Mouse (Mus musculus) thymus, postnatal 14 days (tissue): ENCODE measurements around the gene Ccdc105.

Experiments used
- DNase-seq: peaks from one replicate; pipeline ENCODE4 v3.0.0; 2021

Ccdc105 gene

DNA sequence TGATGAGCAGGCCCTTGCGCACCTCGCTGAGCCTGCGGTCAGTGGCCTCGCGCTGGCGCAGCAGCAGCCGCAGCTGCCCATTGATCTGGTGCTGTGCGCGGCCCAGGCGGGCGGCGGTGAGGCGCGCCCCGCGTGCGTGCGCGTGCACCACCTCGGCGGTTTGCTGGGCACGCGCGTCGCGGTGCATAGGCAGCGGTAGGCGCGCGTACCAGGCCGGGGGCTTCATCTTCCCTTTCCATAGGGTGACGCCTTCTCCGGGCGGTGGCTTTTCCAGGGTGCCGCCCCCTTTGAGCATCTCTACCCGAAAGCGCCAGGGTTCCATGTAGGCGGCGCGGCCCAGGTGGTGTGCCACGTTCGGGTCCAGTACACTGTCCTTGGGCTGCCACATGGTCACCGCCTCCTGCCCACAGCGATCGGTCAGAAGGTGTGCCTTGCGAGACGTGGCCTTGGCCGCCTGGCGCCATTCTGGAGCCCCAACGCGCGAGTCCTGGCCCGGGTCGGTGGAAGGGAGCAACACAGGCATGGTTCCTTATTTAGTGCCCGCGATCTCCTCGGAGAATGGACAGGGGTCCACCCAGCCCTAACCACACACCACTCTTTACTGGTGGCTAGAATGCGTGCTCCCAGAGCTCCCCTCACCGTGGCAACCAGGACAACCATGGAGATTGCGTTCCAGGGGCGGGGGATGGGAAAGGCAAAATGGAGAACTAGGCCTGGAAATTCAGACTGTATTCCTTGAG is at the start of gene Ccdc105:
Gene Ccdc105, minus strand, starts transcription at position 614 of the 740 bp plus-strand sequence.
- no peak for DNase-seq

DNA sequence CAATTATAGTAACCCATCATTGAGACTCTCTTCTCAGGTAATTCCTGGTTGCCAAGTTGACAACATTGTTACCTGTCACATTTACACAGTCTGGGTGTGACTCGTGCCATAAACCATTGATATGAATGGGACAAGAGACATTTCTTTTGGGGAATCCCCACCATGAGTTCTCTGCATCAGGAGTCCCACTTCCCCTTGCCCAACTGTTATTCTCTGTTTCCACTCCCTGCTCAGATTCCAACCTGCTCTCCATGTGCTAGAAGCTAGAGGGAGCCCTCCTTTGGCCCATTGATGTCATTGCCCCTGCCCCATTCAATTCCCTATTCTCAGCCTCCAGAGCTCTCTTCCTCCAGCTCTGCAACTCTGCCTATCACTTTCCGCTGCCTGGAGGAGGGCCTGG is 48.6 kb upstream of the Ccdc105 start:
- no peak for DNase-seq

DNA sequence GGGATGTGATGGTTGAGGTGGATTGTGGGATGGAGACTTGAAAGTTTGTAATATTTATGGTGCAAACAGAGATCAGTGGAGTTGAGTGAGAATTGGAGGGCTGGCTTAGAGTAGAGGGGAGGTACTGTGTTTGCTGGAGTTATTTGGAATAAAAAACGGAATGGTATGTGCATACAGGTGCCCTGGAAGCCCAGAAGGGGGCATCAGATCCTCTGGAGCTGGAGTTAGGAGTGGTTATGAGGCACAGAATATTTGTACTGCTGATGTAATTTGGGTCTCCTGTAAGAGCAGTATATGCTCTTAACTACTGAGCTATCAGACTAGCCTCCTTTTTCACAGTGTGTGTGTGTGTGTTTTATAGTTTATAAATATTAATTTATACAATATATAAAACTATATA is 37.7 kb upstream of the Ccdc105 start:
- DNase-seq, result no peak

DNA sequence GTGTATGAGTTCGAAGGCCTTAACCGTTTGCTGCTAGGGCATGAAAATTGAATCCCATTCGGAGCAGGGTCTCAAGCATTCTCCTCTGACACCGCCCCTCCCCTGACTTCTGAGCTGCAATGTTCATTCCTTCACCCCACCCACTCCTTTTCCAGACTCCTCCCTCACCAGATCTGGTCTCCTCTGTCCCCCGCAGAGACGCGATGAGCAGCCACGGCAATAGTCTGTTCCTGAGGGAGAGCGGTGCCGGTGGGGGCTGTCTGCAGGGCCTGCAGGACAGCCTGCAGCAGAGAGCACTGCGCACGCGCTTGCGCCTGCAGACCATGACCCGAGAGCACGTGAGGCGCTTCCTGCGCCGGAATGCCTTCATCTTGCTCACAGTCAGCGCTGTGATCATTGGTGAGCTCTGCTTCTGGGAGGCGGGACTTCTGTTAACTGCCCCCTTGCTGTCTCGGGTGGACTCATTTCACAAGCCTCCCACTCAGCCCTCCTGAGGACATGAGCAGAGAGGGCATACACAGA is 34.8 kb upstream of the Ccdc105 start:
- DNase-seq, result peak; percentile 5

DNA sequence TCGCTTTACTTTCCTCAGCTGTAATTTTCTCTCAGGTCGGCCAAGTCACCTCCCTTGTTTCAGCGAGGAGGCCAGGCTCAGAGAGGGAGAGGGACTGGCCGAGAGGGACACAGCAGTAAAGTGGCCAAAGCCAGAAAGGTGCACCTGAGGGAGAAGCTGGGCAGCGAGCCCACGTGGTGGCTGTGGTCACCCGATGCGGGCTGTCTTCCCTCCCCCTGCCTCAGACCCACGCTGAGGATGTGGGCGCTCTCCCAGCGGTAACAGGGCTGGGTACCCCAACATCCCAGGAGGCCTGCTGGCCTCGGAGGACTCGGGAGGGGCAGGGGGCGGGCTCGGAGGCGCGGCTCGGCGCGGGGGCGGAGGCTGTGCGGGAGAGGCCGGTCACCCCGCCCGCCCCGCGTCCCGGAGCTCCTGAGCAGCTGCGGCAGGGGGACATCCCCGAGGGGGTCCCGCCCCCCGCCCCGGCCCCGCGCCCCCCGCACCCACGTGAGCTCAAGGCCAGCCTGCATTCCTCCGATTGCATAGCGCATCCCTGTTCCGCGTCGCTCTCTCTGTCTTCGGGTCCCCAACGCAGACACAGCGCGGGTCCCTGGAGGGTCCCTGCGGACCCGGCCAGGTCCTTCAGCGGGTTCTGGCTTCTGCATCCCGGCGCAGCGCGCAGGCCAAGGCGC is 27.3 kb upstream of the Ccdc105 start, which contains the start of gene Slc1a6:
Gene Slc1a6, plus strand, starts transcription at position 516 of the 671 bp plus-strand sequence.
- DNase-seq, result no peak

DNA sequence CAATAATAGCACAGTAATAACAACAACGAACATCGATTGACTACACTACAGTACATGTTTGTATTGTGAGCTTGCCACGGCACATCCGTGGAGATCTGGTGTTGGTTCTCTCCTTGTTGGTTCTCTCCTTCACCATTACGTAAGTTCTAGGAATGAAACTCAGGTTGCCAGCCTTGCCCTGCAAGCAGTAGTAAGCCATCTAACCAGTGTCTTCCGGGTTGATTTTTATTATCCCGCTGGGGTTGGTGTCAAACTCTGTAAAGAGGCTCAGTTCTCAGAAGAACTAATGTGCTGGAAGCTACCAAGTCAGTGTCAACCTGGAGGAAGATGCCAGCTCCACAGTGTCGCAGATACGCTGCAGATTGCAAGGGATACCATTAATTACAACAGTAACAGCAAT is 26.7 kb upstream of the Ccdc105 start:
- no peak for DNase-seq

DNA sequence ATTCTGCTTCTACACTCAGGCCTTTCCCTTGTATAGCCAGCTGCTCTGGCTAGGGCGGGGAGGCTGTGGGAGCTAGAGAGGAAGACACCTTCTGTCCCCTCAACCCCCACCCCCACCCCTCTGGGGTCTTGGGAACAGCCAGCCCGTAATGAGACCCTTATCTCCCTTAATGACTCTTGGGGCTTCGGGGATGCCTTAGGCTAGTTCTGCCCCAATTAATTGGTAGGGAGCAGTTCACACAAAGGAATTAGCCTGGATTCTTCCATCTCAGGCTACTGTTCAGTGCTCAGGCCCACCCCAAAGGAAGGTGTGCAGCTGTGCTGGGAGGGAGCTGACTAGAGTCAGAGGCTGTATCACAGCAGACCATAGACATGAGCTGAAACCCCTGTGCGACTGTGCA is 23.0 kb upstream of the Ccdc105 start:
- no peak for DNase-seq

DNA sequence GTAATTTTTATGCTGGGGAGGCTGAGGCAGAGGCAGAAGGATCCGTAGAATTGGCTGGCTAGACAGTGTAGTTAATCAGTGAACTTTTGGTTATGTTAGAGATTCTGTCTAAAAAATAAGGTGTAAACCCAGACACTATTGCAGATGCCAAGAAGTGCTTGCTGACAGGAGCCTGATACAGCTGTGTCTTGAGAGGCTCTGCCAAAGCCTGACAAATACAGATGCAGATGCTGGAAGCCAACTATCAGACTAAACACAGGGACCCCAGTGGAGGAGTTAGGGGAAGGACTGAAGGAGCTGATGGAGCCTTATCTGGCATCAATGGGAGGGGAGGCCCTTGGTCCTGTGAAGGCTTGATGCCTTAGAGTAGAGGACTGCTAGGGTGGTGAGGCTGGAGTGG is 12.7 kb upstream of the Ccdc105 start:
- no peak for DNase-seq

DNA sequence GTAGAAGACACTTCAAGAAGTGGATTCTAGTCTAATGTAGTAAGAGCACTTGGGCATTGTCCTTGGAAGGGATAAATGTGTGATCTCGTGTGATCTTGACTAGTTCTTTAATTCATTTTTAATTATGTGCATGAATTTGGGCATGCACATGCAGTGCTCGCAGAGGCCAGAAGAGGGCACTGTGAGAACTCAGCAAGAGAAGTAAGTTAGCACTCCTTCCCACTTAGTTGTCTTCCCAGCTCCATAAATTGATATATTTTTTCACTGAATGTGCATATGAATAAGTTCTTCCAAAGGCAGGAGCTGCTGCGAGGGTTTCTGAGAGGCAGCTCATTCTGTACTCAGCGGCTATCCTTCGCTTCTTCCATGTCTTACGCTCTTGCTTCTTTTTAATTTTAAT is 3.2 kb upstream of the Ccdc105 start:
- DNase-seq, result peak; percentile 45

DNA sequence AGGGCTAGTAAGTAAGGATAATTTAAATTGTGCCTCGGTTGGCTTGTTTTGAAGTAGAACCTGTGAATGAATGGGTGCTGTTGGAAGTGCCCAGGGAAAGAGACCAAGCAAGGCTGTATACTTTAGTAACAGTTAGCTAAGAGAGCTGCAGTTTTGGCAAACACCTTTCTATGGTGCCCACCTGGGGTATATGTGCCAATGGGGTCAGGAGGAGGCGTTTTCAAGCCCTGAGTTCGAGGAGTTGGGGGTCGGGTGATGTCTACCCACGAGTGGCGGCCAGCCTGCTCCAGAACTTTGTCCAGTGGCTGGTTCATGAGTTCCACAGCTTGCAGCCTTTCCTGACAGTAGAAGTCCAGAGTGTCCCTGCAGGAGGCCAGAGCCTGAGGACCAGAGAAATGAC is 3.9 kb downstream of the Ccdc105 start:
- no peak for DNase-seq

DNA sequence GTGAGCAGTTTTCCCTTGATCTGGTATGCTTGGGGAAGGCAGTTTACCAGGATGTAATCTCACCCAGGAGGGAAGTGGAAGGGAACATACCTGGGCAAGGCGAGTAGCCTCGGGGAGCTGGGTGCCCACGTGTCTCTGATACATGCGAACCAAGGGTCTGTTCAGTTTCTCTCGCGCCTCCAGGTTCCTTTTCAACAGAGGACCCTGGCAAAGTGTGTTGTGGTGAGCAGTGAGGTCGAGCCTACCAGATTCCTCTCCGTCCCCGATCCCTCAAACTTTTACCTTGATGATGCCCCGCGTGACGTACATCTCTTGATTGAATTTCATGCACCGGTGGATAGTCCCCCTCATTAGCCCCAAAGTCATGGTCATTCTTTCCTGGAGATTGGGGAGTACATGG is 4.7 kb downstream of the Ccdc105 start:
- no peak for DNase-seq

DNA sequence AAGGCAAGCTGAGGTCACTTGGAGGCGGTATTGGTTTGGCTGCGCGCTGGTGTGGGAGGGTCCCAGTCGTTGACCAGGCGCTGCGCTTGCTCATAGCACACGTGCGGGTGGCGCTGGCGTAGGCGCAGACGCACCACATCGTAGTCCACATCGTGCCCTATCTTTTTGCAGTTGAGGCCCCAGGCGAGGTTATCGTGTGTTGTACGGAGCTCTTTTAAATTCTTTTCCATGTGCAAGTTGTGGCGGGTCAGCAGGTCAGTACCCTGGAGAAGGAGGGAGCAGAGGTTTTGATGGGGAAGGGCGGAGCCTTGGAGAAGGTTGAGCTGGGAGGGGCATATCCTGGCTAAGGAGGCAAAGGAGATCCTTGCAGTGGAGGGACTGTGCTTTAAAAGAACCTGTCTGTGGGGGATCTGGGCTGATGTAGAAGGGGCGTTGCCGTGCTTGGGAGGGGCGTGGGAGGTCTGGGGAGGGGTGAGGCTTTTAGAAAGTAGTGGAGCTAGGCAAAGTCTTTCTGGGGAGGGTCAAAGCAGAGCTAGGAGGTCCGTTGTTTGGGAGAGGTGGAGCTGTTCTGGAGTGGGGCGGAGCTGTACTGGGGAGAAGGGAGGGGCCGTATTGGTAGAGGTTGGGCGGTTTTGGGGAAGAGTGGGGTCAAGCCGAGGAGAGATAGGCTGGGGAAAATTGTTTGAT is 5.7 kb downstream of the Ccdc105 start:
- no peak for DNase-seq

DNA sequence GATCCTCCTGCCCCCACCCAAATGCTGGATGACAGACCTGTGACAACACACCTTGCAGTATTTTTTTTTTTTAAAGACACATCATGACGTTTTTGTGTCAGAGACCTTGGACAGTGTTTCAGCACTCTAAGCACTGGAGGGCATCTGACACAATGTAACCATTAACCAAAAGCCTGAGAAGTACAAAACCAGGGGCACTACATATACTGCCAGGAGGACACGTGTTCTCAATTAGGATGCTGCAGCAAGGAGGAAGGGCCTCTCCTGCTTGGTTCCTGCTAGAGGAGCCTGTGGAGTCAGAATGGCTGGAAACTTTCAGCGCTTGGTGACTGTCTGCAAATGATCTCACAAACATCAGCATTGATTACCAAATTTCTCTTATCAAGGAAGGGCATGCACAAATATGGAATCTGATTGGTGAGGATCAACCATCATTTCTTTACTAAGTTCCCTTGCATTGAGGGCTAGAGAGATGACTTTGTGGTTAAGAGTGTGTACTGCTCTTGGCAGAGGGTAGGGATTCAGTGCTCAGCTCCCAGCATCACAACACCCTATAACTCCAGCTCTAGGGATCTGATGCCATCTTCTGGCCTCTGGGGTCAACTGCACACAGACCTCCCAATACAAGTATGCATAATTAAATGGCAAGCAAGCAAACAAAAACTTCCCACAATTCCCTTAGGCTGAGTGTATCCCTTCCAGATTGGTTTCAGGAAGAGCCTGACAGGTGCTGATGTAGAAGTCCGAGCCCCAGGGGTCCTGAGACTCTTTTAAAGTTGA is 7.2 kb downstream of the Ccdc105 start:
- no peak for DNase-seq

DNA sequence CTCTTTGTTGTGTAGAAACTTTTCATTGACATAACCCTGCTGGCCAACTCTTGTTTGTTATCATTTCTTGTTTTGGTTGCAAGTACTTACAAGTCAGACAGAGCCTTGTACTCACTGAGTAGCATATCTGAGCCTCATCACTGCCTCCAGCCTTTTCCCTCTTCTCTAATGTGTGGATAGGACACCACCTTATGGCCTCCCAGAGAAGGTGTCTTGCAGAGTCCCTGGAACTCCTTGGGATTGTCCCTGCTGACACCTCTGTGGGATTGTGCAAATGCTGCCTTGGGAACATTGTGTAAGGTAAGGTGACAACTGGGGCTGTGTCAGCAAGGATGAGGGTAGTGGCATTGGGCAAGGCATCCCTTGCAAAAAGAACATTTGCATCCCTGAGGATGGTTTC is 9.1 kb downstream of the Ccdc105 start:
- DNase-seq, result no peak

DNA sequence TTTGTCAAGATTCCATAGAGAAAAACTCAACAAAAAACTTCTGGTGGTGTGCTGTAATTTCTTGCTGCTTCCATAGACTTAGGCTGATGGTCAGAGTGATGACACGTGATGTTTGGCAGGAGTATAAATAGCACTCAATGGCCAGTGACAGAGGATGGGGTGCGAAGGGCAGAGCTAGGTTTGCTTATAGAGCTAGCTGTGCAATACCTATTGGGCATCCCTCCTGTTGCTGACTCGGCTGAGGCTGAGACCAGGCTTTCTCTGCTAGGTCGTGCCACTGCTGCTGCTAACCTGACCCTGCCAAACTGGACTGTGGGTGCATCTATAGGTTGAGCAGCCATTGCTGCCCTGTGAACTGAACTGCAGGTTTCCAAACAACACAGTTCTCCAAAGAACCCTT is 13.0 kb downstream of the Ccdc105 start:
- no peak for DNase-seq

DNA sequence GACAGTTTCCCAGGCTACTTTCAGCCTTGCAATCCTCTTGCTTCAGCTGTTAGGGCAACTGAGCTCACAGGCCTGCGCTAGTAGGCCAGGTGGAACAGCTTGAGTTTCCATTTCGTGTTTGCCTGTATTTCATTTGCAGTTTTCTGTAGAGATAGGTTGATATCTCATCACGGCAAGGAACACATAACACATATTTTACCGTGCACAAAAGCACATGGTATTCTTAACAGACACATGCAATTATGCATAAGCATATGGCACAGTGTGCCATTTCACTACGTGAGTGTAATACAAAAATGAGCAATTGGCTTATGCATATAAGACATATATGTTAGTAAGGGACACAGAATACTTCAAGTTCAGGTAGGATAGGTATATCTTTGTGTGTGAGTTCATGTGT is 25.0 kb downstream of the Ccdc105 start:
- DNase-seq, result no peak

DNA sequence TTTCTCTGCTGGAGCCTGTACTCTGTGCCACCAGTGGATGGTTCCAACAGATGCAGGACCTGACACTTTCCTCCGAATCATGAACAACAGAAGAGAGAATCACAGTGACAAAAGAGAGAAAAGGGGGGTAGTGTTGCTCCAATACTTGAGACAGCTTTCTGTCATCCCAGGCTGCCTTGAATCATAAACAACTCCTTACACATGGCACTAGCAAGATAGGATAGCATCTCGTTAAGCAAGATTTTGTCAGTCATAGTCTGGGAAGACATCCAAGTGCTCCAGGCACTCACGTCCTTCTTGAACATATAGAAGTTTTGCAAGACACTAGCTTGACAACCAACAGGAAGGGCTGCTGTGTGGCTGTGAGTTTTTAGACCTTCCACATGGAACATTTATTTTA is 25.8 kb downstream of the Ccdc105 start:
- DNase-seq, result no peak

DNA sequence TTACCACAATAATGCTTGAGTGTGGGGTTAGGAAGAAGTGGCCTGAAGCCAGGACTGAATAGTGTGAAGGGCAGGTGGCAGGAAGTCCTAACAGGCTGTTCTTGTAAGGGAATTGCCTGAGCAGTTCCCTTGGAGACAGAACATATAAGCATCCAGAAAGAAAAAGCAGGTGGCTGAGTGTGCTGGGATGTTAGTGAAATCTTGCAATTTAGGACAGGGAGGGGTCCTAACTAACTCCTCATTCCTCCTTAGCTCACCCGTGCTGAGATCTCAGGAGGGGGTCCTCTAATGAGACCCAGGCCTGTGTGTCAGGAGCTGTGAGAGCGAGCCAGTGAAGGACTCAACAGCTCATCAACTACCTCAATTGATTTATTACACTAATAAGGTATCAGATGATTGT is 29.4 kb downstream of the Ccdc105 start:
- DNase-seq, result no peak

DNA sequence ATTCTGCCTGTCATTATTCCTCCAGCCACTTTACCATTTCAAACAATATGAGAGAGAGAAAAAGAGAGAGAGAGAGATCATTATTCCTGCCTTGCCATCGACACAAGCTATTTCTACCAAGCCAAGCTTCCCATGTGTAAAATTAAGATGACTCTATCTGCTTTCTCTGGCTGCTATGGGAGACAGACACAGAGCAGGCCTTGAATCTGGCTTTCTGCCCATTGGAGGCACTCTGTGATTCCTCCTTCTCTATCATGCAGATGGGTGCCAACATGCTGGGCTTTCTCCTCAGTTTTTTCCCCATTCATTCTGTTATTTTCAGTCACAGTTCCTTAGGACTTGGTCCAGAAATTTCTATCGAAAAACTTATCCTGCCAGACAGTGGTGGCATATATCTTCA is 30.2 kb downstream of the Ccdc105 start:
- no peak for DNase-seq

DNA sequence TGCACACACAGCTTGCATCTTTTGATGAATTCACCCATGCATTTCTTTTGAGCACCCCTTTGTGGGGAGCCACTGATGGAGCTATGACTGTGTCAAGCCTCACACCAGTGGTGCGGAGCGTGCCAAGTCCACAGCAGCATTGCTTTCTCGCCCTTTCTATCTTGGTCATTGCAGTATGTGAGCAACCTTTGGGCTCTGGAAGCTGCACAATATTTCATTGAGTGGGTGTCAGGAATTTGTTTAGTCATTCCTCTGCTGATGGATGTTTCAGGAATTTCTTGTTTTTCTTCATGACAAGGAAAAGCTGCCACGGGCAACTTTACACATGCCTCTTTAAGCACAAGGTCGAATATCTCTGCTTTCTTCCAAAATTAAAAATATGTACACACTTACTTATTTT is 30.8 kb downstream of the Ccdc105 start:
- DNase-seq, result no peak

DNA sequence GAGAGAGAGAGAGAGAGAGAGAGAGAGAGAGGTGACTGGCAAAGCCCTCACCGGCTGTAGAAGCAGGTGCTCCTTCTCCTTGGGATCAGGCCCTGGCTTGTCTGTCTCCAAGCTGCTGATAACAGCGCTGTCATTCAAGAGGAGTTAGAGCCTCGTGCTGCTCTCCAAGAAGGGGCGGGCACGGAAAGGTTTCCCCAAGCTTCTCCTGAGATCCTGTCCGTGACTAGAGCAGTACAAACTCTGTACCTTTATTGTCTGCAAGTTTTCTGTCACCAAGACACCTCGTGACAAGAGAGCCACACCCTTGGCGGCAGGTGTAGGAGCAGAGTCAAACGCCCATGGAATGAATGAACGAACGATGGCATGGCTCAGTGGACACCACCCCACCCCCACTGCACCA is 34.8 kb downstream of the Ccdc105 start, which contains the start of gene Casp14:
Gene Casp14, minus strand, starts transcription at position 239 of the 400 bp plus-strand sequence.
- DNase-seq, result no peak

DNA sequence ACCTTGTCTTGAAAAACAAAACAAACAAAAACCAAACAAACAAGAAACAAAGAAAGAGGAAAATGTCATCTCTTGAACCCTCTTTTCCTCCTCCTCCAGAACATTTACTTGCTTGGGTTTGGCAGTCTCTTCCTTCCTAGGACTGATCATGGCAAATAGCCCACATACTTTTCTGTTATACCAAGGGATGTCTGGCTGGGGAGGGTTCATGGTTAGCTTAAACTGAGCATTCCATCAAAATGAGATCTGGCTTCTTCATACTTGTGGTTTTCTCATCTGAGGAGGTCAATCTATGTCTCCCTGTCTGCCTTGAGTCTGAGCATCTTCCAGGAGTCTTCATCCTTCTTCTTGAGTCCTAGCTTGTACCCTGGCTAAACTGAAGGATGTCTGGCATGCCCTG is 36.6 kb downstream of the Ccdc105 start:
- no peak for DNase-seq

DNA sequence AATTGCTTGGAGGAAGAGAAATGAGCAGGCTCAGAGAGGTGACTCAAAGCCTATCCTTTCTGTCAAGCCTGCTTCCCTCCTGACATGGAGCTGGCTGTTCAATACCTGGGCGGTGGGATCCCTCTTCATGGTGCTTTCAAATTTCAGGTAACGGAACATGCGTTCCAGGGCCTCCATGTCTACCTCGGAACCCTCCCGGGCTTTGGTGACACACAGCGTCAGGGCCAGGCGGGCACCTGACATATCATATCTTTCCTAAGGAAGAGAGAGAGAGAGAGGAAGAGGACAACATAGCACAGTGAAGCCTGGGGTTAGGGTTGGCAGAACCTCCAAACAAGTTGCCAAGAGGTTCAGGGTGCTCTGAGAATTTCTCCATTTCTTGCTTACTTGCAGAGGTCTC is 37.7 kb downstream of the Ccdc105 start:
- no peak for DNase-seq
